Mouse (Mus musculus) limb, embryonic 11.5 days (tissue): ENCODE results near the gene Fam19a1. TPM values are rescaled to one million over a fixed set of nuclear protein-coding genes. Genes with fewer than 3 reads are reported as not detected.

Source experiments
- ATAC-seq: fragments of 200-750 bp; cut with Nextera tagmentation; 2 replicates; pipeline ENCODE4 v1.8.0; 2017; ENCODE audit warnings: low read depth; ENCODE audit not compliant: insufficient number of reproducible peaks, low FRiP score, low TSS enrichment
- DNase-seq: peaks from one replicate; pipeline ENCODE4 v3.0.0-alpha.2; 2015; ENCODE audit warnings: low spot score
- H3K27ac ChIP-seq: fragments of 300-500 bp; sonication (generic); replicated peaks from 2 replicates; pipeline ENCODE4 v1.5.1; 2014; ENCODE audit warnings: low read depth, mild to moderate bottlenecking, low read length
- H3K27me3 ChIP-seq: fragments of 300-500 bp; sonication (generic); 2 replicates; pipeline ENCODE4 v1.6.1; 2014; ENCODE audit warnings: mild to moderate bottlenecking, low read length, mixed read lengths; ENCODE audit not compliant: control insufficient read depth, insufficient read depth
- H3K36me3 ChIP-seq: fragments of 300-500 bp; sonication (generic); 2 replicates; pipeline ENCODE4 v1.6.1; 2014; ENCODE audit warnings: mild to moderate bottlenecking, low read length, moderate library complexity, mixed read lengths; ENCODE audit not compliant: control insufficient read depth, insufficient read depth
- H3K4me1 ChIP-seq: fragments of 300-500 bp; sonication (generic); 2 replicates; pipeline ENCODE4 v1.6.1; 2014; ENCODE audit warnings: low read length, mixed read lengths; ENCODE audit not compliant: control insufficient read depth, insufficient read depth
- H3K4me2 ChIP-seq: fragments of 300-500 bp; sonication (generic); 2 replicates; pipeline ENCODE4 v1.6.1; 2014; ENCODE audit warnings: low read depth, mild to moderate bottlenecking, moderate library complexity; ENCODE audit not compliant: severe bottlenecking
- H3K4me3 ChIP-seq: fragments of 300-500 bp; sonication (generic); 2 replicates; pipeline ENCODE4 v1.5.1; 2014; ENCODE audit warnings: low read depth, low read length
- H3K9ac ChIP-seq: fragments of 300-500 bp; sonication (generic); 2 replicates; pipeline ENCODE4 v1.6.1; 2014; ENCODE audit warnings: mild to moderate bottlenecking, low read length
- H3K9me3 ChIP-seq: fragments of 300-500 bp; sonication (generic); 2 replicates; pipeline ENCODE4 v1.6.1; 2016; ENCODE audit warnings: low read length; ENCODE audit not compliant: control insufficient read depth
- WGBS: fragments of 180-500 bp; shearing (Covaris S2); extraction: QIAGEN DNeasy Blood & Tissue Kit; methylation state at CpG from one replicate; pipeline ENCODE4 v1.1.7; 2014; 5-methylcytosine and 5-hydroxymethylcytosine counted together
- polyA plus RNA-seq: library from polyadenylated mRNA; unstranded; fragments of >200 nt; fragmentation: Nextera tagmentation; extraction: Ambion mirVana; gene quantifications from 2 replicates; pipeline ENCODE4 v1.2.1, GENCODE M21; 2014

Fam19a1 gene
- polyA plus RNA-seq, 1 experiment from 2014 or later = 4.0 TPM

DNA sequence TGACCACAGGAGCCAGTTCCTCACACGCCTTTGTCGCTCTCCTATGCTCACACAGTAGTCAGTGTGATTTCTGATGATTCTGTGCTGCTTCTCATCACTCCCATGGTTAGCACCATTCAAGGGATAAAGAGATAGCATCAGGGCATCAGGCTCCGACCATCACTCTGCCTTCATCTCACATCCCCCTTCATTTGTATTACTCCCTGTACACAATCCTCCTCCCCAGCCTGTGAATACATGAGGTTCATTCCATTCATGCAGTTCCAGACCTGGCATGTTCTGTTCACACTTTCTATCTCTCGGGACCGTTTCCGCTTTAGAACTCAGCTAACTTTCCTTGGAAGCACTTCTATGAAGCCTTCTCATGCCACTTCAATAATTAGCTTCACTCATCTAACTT, 259.9 kb downstream of the Fam19a1 start:
- Histone ChIP-seq H3K27me3 (no peaks in the 10 kb centered on the region), H3K4me2 (no peak overlapping the region), H3K9ac (no peak overlapping the region), H3K9me3 (no peaks in the 10 kb centered on the region), H3K36me3 (no peaks in the 10 kb centered on the region), H3K4me1 (no peaks in the 10 kb centered on the region), H3K4me3 (no peak overlapping the region), H3K27ac (no peak overlapping the region)
- DNase-seq (no peak), ATAC-seq (no peak)
- WGBS = 96% methylated on average over 6 of the region's 6 CpGs

DNA sequence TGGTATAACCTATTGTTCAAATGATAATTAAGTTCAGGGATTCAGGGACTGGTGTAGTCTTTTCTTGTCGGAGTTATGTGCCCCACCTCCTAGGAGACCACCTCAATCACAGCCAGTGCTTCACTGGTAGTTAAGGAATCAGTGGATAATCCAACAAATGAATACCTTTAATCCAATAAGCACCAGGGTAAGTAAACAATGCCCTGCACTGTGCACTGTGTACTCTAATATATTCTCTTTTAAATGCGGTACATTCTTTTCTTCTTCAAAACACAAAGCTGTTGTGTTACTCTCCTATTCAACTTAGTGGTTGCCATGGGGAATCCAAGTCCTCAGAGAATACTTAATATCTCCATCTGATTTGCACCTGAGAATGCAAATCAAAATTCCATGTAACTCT, 260.3 kb downstream of the Fam19a1 start:
- WGBS = 83% methylated on average over 2 of the region's 2 CpGs
- Histone ChIP-seq H3K9ac (no peak overlapping the region), H3K27me3 (no peaks in the 10 kb centered on the region), H3K4me2 (no peak overlapping the region), H3K9me3 (no peaks in the 10 kb centered on the region), H3K27ac (no peak overlapping the region), H3K4me1 (no peaks in the 10 kb centered on the region), H3K4me3 (no peak overlapping the region), H3K36me3 (no peaks in the 10 kb centered on the region)
- no peak for DNase-seq
- ATAC-seq = no peak

DNA sequence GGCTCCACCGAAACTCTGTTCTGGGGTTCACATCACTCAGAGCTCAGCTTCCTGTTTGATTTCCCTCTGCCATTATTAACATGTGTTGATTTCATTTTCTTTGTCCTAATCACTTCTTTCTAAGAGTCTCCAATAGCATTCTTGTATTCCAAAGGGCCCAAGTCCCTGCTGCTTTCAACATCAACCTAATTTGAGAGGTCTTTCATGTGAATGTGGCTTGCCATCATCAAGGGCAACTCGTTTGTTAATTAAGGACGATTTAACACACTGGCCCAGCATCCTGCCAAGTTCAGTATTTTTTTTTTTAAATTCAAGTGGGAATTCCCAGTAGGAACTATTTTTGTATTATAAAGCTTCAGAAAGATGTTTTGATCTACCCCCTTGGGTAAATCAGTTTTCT, 263.8 kb downstream of the Fam19a1 start:
- H3K4me1 ChIP-seq = no peaks in the 10 kb centered on the region
- H3K4me2 ChIP-seq = no peak overlapping the region
- no peak overlapping the region for H3K4me3 ChIP-seq
- DNase-seq = no peak
- H3K27me3 ChIP-seq = no peaks in the 10 kb centered on the region
- no peak overlapping the region for H3K9ac ChIP-seq
- H3K36me3 ChIP-seq = no peaks in the 10 kb centered on the region
- 43% methylated on average over 3 of the region's 3 CpGs for WGBS
- ATAC-seq = no peak
- no peaks in the 10 kb centered on the region for H3K9me3 ChIP-seq
- H3K27ac ChIP-seq = no peak overlapping the region

DNA sequence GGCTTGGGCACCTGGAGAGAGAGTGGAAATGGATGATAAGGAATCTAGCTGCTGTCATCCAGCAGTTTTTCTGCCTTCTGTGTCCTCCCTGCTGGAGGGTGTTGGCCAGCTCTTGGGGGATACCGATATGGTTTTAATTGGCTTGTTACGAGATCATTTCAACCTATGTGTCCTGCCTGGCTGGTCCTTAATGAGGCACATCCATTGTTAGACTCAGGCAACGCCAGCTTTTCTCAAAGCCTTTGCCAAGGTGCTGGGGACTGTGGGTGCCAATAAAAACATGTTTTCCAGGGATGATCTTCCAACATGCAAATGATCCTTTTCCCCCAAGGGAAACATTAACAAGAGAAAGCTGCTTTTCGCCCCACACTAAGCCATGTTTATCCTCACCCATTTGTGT, 266.3 kb downstream of the Fam19a1 start:
- 39% methylated on average over 4 of the region's 4 CpGs for WGBS
- Histone ChIP-seq H3K4me2 (no peak overlapping the region), H3K4me3 (no peak overlapping the region), H3K4me1 (no peaks in the 10 kb centered on the region), H3K27me3 (no peaks in the 10 kb centered on the region), H3K9me3 (no peaks in the 10 kb centered on the region), H3K9ac (no peak overlapping the region), H3K27ac (no peak overlapping the region), H3K36me3 (no peaks in the 10 kb centered on the region)
- ATAC-seq (no peak), DNase-seq (no peak)

DNA sequence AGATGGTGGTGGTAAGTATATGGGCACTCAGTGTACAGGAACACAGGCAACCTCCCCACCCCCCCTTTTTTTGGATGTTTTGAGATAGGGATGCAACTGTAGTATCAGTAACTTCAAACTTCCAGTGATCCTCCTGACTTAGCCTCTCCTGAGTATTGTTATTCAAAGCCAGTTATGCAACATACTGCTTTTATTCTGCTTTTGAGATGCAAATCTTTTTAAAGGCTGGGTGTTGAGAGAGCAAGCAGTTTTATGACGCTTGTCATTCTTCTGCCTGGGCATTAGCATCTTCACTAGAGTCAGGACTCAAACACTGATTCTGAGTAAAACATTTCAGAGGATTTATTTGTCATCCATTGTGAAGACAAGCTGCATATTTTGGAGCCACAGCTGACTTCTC, 271.5 kb downstream of the Fam19a1 start:
- Histone ChIP-seq H3K4me2 (no peak overlapping the region), H3K27ac (no peak overlapping the region), H3K9me3 (no peaks in the 10 kb centered on the region), H3K36me3 (no peaks in the 10 kb centered on the region), H3K27me3 (no peaks in the 10 kb centered on the region), H3K9ac (no peak overlapping the region), H3K4me1 (no peaks in the 10 kb centered on the region), H3K4me3 (no peak overlapping the region)
- WGBS = 63% methylated on average over 1 of the region's 1 CpGs
- DNase-seq (no peak), ATAC-seq (no peak)

DNA sequence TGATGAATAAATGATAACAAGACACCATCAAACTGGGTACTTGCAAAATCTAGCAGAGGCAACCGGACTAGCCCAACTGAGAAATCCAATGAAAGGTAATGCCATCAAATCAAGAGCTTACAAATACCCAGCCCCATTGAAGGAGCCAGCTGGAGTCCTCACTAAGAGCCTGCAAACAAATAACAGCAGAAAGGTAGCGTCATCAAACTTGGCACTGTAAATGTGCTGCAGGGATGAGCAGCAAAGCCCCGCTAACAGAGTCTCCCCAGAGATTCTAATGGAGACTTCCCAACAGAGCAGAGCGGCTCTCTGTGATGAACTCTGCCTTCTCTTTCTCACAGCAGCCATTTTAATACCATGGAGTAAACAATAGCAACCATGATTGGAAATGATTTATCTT, 305.9 kb downstream of the Fam19a1 start:
- no peaks in the 10 kb centered on the region for H3K9me3 ChIP-seq
- H3K27ac ChIP-seq = no peak overlapping the region
- ATAC-seq (no peak), DNase-seq (no peak)
- H3K4me3 ChIP-seq = no peak overlapping the region
- no peak overlapping the region for H3K9ac ChIP-seq
- no peak overlapping the region for H3K4me2 ChIP-seq
- 93% methylated on average over 4 of the region's 4 CpGs for WGBS
- H3K4me1 ChIP-seq = no peaks in the 10 kb centered on the region
- no peaks in the 10 kb centered on the region for H3K27me3 ChIP-seq
- no peaks in the 10 kb centered on the region for H3K36me3 ChIP-seq

DNA sequence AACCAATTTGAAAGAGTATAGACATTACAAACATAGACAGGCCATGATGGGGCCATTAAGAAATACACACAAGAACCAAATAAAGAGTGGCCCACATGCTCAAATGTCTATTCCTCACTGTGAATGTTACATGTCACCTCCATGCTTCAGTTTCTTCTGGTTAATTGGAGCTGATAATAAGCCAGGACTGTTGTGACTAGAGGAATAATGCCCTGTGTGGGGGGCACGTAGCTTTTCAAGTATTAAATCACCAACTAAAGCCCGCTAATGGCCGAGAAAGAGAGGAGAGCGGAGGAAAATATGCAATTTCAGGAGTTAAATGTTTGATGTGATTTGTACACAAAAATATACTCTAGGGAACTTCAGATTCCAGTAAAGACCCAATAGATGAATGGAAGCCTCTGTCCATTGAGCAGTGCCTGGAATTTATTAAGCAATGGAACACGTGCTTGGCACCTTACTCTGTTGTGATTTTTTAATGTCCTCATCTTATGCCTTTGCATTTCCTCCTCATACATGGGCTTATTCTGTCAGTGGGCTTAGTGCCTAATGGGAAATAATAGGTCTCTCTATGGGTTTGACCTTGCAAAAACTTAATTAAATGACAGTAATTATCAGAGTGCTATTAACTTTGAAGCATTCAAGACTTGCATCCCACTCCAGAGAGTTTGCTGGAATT, 306.9 kb downstream of the Fam19a1 start:
- H3K4me3 ChIP-seq = no peak overlapping the region
- H3K4me1 ChIP-seq = no peaks in the 10 kb centered on the region
- WGBS = 84% methylated on average over 5 of the region's 5 CpGs
- ATAC-seq = no peak
- no peak for DNase-seq
- no peaks in the 10 kb centered on the region for H3K27me3 ChIP-seq
- H3K27ac ChIP-seq = no peak overlapping the region
- H3K4me2 ChIP-seq = no peak overlapping the region
- H3K9me3 ChIP-seq = no peaks in the 10 kb centered on the region
- no peaks in the 10 kb centered on the region for H3K36me3 ChIP-seq
- H3K9ac ChIP-seq = no peak overlapping the region

DNA sequence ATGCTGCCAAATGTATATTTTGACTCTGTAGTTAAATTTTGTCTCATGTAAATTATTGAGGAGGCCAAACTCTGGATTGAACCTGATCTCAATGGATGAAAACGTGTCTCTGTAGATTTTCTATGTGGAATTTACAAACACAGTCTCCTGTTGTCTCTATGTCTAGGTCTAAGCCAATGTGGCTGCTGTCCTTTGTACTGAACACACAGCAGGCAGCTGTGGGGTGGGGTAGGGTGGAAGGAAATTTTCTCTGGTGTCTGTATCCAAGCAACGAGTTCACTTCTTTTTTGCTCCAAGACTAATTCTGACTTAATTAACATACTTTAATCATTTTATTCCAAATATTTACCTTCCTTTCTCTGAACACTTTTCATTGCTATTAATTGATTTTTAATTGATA, 307.6 kb downstream of the Fam19a1 start:
- 59% methylated on average over 2 of the region's 2 CpGs for WGBS
- peak; percentile 41 for DNase-seq

DNA sequence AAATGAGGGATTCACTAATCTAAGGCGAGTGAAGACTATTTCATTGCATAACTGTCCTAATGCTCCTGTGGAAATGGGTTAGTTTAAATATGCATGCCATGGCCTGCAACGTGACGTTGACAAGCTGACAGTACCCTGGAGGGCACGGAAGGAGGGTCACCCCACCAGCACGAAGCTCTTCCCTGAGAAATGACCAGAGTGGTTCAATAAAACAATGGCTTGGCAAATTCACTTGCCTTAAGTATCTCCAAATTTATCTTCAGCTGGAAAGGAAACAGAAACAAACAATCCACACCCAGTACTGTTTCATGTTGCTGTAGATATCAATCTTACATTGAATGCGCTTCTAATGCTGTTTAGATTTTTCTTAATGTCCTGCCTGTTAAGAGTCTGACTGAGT, 316.4 kb downstream of the Fam19a1 start:
- no peaks in the 10 kb centered on the region for H3K27me3 ChIP-seq
- no peak overlapping the region for H3K4me2 ChIP-seq

More for the DNA sequence above, 307.6 kb downstream of the Fam19a1 start:
- H3K4me1 ChIP-seq = no peaks in the 10 kb centered on the region
- ATAC-seq = no peak
- H3K9ac ChIP-seq = no peak overlapping the region
- no peaks in the 10 kb centered on the region for H3K9me3 ChIP-seq
- no peaks in the 10 kb centered on the region for H3K36me3 ChIP-seq
- H3K27ac ChIP-seq = no peak overlapping the region
- H3K4me3 ChIP-seq = no peak overlapping the region
- no peaks in the 10 kb centered on the region for H3K27me3 ChIP-seq
- no peak overlapping the region for H3K4me2 ChIP-seq

More for the DNA sequence above, 316.4 kb downstream of the Fam19a1 start:
- H3K4me3 ChIP-seq = no peak overlapping the region
- 68% methylated on average over 6 of the region's 6 CpGs for WGBS
- no peak overlapping the region for H3K27ac ChIP-seq
- ATAC-seq (no peak), DNase-seq (no peak)
- no peaks in the 10 kb centered on the region for H3K4me1 ChIP-seq
- no peaks in the 10 kb centered on the region for H3K36me3 ChIP-seq
- H3K9ac ChIP-seq = no peak overlapping the region
- H3K9me3 ChIP-seq = no peaks in the 10 kb centered on the region
